Mouse (Mus musculus): Measurements from ENCODE around the gene Atf2.
A peak's percentile ranks its signal among the peaks of the same experiment; 100 is the strongest.
"Not testable (repeated sequence)": the region's sequence is repeated elsewhere in the genome, so short reads cannot be mapped to it uniquely, and the experiment has no call there.

Atf2 gene

DNA sequence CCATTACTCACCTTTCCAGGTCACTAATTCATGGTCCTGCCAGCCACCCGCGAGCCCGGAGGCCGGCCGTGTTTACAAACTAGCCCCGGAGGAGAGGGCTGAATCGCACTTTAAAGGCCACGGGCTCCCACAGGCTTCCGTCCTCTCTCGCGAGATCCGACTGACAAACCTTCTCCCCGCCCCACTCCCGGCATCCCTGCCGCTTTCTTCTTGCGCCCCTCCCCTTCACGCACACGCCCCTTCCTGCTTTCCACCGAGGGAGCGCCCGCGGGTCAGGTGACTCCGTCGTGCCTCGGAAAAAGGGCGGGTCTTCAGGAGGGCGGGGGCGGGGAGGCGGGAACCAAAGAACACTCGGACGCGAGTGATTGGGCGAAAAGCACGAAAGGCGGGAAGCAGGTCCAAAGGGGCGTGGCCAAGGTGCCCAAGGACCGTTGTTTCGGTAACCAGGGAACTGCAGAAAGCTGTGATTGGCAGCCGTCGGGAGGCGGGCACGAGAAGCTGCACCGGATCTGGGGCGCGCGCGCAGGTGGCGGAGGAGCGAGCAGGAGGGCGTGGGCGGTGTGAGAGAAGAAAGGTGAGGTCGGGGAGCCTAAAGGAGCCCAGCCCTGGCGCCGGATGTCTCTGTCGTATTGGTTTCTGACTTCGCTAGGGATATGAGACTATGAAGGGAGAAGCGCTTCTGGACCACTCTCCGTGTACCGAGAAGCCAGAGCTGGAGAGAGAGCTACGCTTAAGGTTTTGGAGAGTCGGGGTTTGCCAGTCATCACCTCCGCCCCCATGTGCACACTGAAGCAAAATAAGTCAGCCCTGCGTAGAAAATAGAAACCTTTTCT is at the start of gene Atf2:
Gene Atf2, minus strand, starts transcription at position 176 of the 833 bp plus-strand sequence.
- no peaks in the 10 kb centered on the region for H3K36me3 ChIP-seq (ENCODE audit: control insufficient read depth, insufficient read depth, low read length, poor library complexity, severe bottlenecking)
- peak; percentile 100 for DNase-seq (ENCODE audit: low read depth, low spot score)
- H3K27me3 ChIP-seq (ENCODE audit: control insufficient read depth, insufficient read depth, low read length, poor library complexity, severe bottlenecking) = no peaks in the 10 kb centered on the region

DNA sequence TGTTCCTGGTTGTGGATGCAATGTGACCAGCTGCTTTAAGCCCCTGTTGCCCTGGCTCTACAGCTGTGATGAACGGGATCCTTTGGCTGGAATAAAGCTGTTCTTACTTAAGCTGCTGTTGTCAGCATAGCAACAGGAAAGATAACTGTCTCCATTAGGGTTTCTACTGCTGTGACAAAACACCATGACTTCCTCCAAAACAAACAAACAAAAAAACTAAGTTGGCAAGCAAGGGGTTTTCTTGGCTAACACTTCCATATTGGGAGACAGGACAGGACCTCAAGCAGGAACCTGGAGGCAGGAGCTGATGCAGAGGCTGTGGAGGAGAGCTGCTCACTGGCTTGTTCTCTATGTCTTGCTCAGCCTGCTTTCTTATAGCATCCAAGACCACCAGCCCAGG is 48.8 kb upstream of the Atf2 start:
- no peaks in the 10 kb centered on the region for H3K27me3 ChIP-seq (ENCODE audit: control insufficient read depth, insufficient read depth, low read length, poor library complexity, severe bottlenecking)

DNA sequence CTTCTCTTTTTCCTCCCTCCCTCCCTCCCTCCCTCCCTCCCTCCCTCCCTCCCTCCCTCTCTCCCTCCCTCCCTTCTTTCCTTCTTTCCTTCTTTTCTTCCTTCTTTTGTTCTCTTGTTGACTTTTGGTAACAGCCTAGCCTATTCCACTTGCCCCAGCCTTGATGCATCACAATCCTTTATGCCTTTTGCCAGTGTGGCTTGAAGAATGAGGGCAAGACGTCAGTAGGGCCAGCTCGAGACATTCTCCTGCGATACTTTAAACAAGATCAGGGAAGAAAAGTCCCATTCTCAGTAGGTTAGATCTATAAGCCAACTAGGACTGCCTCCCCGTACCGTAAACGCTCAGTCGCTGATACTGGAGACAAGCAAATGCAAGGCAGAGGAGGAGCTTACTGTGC is 48.0 kb upstream of the Atf2 start:
- Histone ChIP-seq H3K36me3 (ENCODE audit: control insufficient read depth, insufficient read depth, low read length, poor library complexity, severe bottlenecking) (no peaks in the 10 kb centered on the region), H3K27me3 (ENCODE audit: control insufficient read depth, insufficient read depth, low read length, poor library complexity, severe bottlenecking) (no peaks in the 10 kb centered on the region)
- no peak for DNase-seq (ENCODE audit: low read depth, low spot score)

More for the DNA sequence above, 48.8 kb upstream of the Atf2 start:
- H3K36me3 ChIP-seq (ENCODE audit: control insufficient read depth, insufficient read depth, low read length, poor library complexity, severe bottlenecking) = no peaks in the 10 kb centered on the region
- DNase-seq (ENCODE audit: low read depth, low spot score) = no peak

DNA sequence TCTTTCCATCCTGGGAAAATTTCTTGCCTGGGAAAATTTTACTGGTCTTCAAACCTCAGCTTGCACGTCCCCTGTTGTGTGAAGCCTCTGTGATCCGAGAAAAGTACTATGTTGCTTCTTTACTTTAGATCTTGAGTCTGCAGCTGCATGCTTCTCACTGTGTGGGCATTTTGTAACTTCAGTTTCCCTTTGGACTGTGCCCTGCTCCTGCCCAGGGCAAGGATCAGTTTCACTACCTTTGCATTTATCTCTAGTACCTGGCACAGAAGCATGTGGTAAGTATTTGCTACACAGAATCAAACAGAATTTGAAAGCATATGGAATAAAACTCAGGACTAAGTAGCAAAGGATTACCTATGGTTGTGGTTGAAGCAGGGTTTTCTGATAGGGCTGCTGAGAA is 46.5 kb upstream of the Atf2 start:
- no peak for DNase-seq (ENCODE audit: low read depth, low spot score)
- H3K36me3 ChIP-seq (ENCODE audit: control insufficient read depth, insufficient read depth, low read length, poor library complexity, severe bottlenecking) = no peaks in the 10 kb centered on the region
- H3K27me3 ChIP-seq (ENCODE audit: control insufficient read depth, insufficient read depth, low read length, poor library complexity, severe bottlenecking) = no peaks in the 10 kb centered on the region

DNA sequence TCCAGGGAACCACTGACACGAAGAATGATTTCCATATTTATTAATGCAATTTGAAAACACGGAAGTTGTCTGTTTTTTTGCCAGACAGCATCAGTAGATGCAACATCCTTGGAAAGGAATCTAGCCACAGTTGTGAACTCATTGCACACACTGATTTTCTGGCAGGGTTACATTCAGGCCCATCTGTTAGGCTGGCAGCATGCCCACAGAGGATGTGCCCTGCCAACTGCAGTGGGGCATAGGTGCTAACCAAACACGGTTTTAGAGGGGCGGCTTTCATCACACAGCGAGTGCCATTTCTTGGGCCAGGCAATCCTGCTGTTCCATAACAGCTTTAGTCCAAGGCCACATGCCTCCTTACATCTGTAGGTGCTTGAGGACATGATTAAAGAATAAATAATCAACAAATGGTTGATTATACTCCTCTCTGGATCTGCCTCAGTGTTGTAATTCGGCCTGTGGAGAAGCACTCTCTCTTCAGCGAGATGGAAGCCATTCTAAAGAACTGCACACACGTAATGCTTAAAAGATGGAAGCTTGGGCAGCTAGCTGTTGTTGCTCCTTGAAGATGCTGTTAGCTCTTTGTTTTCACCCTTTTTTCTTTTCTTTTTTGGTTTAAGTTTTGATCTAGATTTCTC is 40.4 kb upstream of the Atf2 start:
- no peaks in the 10 kb centered on the region for H3K36me3 ChIP-seq (ENCODE audit: control insufficient read depth, insufficient read depth, low read length, poor library complexity, severe bottlenecking)
- no peak for DNase-seq (ENCODE audit: low read depth, low spot score)
- H3K27me3 ChIP-seq (ENCODE audit: control insufficient read depth, insufficient read depth, low read length, poor library complexity, severe bottlenecking) = no peaks in the 10 kb centered on the region

DNA sequence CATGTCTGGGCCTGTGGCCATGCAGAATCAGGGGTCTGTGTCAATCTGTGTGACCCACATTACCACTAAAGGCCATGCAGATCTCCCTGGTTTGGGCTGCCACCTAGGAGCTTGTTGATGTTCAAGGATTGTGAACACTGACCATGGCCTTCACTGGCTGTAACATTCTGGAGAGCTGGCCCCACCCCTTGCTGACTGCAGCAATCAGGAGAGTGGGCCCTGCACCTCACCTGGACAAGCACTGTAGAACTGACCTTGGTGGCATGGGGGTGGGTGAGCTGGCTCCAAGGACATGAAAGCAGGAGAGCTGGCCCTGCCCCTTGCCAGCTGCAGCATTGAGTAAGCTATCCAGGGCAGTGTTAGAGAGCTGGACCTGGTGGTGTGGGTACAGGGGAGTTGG is 35.3 kb upstream of the Atf2 start:
- no peaks in the 10 kb centered on the region for H3K36me3 ChIP-seq (ENCODE audit: control insufficient read depth, insufficient read depth, low read length, poor library complexity, severe bottlenecking)
- no peaks in the 10 kb centered on the region for H3K27me3 ChIP-seq (ENCODE audit: control insufficient read depth, insufficient read depth, low read length, poor library complexity, severe bottlenecking)
- DNase-seq (ENCODE audit: low read depth, low spot score) = no peak

DNA sequence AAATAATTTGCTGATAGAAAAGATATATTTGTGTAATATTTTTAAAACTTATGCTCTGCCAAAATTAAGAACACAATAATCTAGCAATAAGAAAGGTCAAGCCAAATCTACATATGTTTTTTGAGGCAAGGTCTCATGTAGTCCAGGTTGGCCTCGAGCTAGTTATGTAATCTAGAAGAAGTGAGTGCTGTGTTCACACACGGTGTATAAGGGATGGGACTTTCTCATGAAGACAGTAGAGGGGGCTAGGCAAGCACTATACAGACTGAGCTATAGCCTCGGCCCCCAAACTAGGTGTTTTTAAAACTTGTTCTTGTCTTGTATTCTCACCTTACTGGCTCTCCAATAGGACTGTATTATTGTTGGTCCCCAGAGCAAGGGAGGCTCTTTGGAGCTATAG is 33.1 kb upstream of the Atf2 start:
- Histone ChIP-seq H3K36me3 (ENCODE audit: control insufficient read depth, insufficient read depth, low read length, poor library complexity, severe bottlenecking) (no peaks in the 10 kb centered on the region), H3K27me3 (ENCODE audit: control insufficient read depth, insufficient read depth, low read length, poor library complexity, severe bottlenecking) (no peaks in the 10 kb centered on the region)
- no peak for DNase-seq (ENCODE audit: low read depth, low spot score)

DNA sequence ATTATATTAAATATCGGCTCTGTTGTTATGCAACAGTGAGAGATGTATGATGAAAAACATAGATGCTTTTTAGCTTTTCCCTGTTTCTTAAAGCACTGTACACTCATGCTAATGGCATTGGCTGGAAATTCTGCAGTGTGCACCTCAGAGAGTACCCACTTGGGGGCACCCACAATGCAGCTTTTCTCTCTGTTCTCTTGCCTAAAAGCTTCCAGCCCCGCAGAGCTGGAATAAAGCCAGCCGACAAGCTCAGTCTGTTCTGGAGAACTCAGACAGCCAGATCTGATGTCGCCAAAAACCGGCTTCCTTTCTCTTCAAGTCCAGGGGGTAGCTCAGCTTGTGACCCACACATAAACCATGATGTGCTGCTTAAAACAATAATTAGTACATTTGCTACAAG is 32.6 kb upstream of the Atf2 start:
- Histone ChIP-seq H3K36me3 (ENCODE audit: control insufficient read depth, insufficient read depth, low read length, poor library complexity, severe bottlenecking) (no peaks in the 10 kb centered on the region), H3K27me3 (ENCODE audit: control insufficient read depth, insufficient read depth, low read length, poor library complexity, severe bottlenecking) (no peaks in the 10 kb centered on the region)
- no peak for DNase-seq (ENCODE audit: low read depth, low spot score)

DNA sequence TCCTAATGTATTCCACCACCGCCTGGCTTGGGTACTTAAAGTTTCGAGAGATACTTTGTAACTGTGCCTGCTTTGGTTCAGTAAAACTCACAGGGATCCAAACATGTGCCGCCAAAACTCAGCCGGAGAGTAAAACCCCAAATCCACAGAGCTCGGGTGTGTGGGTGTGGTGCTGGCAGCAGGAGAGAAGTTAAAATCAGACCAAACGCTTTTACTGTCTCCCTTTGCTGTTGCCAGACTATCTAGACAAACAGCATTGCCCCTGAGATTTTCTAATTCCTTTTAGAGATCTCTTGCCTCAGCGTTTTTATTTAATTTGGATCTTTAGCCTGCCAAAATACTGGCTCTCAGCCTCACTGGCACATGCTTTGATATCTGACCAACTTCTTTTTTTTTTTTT is 27.2 kb upstream of the Atf2 start:
- no peak for DNase-seq (ENCODE audit: low read depth, low spot score)
- Histone ChIP-seq H3K36me3 (ENCODE audit: control insufficient read depth, insufficient read depth, low read length, poor library complexity, severe bottlenecking) (no peaks in the 10 kb centered on the region), H3K27me3 (ENCODE audit: control insufficient read depth, insufficient read depth, low read length, poor library complexity, severe bottlenecking) (no peaks in the 10 kb centered on the region)

DNA sequence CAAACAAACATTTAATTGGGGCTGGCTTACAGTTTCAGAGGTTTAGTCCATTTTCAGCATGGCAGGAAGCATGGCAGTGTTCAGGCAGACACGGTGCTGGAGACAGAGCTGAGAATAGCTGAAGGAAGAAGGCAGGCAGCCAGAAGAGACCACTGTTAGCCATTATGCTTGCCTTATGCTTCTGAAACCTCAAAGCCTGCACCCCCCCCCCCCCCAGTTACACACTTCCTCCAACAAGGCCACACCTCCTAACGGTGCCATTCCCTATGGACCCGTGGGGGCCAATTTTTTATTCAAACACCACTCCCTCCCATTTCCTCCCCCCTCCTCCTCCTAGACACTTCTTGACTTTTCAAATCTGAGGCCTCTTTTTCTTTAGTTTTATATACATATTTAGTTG is 19.8 kb upstream of the Atf2 start:
- H3K27me3 ChIP-seq (ENCODE audit: control insufficient read depth, insufficient read depth, low read length, poor library complexity, severe bottlenecking) = no peaks in the 10 kb centered on the region
- peak; percentile 71 for DNase-seq (ENCODE audit: low read depth, low spot score)
- H3K36me3 ChIP-seq (ENCODE audit: control insufficient read depth, insufficient read depth, low read length, poor library complexity, severe bottlenecking) = no peaks in the 10 kb centered on the region; the same call in none of the 2 replicates

DNA sequence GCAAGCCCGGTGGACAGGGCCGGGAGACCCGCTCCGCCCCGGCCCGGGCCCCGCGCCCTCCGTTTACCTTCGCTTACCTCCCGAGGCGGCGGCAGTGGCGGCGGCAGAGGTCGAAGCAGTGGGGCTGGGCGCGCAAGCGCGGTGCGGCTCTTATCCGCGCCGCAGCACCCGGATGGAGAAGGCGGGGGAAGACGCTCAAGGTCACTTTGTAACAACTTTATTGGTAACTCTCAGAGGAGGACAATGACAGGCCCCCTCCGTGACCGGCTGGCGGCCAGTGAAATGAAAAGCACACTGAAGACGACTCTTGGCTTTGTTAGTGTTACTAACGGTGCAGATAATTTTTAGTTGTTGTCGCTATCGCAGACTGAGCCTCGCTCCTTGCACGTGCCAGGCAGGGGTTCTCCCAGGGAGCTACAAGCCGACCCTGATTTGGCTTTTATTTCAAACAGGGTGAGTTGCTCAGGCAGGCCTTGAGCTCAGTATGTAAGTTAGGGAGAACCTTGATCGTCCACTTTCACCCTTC is 18.8 kb upstream of the Atf2 start, which contains the start of gene Atp5g3:
Gene Atp5g3, minus strand, starts transcription at position 152 of the 526 bp plus-strand sequence.
- Histone ChIP-seq H3K36me3 (ENCODE audit: control insufficient read depth, insufficient read depth, low read length, poor library complexity, severe bottlenecking) (no peaks in the 10 kb centered on the region; the same call in none of the 2 replicates), H3K27me3 (ENCODE audit: control insufficient read depth, insufficient read depth, low read length, poor library complexity, severe bottlenecking) (no peaks in the 10 kb centered on the region)
- DNase-seq (ENCODE audit: low read depth, low spot score) = peak; percentile 94

DNA sequence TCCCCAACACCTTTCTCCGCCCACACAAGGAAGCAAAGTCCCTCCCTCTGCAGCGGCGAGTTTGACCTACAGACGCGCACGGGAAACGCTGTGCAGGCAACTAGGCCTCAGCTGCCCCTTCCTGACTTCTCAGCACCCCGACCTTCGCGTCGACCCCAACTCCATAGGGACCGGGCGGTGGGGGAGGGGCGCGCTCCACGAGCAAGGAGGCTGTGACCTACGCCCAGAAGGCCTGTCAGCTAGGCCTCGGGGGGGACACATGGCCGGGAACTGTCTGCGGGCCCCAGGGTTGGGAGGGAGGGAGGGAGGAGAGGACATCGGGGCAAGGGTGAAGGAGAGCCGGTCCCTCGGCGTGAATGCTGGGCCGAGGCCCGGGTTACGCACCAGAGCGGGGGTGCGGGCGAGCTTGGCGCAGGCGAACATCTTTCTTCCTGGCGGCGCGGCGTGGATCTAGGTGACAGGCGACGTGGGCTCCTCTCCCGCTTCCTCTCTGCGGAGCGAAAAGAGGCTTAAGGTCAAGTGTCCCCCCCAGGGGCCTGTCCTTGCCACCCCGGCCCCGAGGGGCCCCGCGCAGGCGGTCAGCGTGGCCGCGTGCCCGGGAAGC is 18.2 kb upstream of the Atf2 start:
- no peaks in the 10 kb centered on the region for H3K27me3 ChIP-seq (ENCODE audit: control insufficient read depth, insufficient read depth, low read length, poor library complexity, severe bottlenecking)
- DNase-seq (ENCODE audit: low read depth, low spot score) = peak; percentile 53

DNA sequence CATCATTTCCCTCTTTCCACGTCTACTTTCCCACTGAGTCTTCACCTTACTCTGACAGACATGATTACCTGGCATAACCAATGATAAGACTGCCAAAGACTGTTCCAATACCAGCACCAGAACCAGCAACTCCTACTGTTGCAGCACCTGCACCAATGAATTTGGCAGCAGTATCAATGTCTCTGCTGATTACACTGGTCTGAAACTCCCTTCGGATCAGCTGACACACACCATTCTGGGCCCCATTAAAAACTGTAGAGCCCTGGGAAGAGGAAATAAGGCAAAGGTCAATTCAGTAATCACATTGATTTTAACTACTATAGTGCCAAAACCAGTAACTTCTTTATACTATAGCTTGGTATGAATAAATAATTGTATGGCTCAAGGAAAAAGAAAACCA is 16.7 kb upstream of the Atf2 start:
- Histone ChIP-seq H3K36me3 (ENCODE audit: control insufficient read depth, insufficient read depth, low read length, poor library complexity, severe bottlenecking) (no peaks in the 10 kb centered on the region; the same call in none of the 2 replicates), H3K27me3 (ENCODE audit: control insufficient read depth, insufficient read depth, low read length, poor library complexity, severe bottlenecking) (no peaks in the 10 kb centered on the region)
- no peak for DNase-seq (ENCODE audit: low read depth, low spot score)

More for the DNA sequence above, 18.2 kb upstream of the Atf2 start:
- no peaks in the 10 kb centered on the region; the same call in none of the 2 replicates for H3K36me3 ChIP-seq (ENCODE audit: control insufficient read depth, insufficient read depth, low read length, poor library complexity, severe bottlenecking)

DNA sequence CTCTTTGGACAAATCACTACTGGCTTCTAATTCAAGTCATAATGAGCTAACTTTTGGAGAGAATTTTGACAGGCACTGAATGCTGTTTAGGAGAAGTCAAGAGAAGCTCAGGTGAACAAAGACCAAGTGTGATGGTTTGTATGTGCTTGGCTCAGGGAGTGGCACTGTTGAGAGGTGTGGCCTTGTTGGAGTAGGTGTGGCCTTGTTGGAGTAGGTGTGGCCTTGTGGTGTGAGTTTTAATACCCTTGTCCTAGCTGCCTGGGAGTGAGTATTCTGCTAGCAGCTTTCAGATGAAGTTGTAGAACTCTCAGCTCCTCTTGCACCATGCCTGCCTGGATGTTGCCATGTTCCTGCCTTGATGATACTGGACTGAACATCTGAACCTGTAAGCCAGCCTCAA is 12.2 kb upstream of the Atf2 start:
- not testable (repeated sequence) for DNase-seq (ENCODE audit: low read depth, low spot score); H3K27me3 ChIP-seq (ENCODE audit: control insufficient read depth, insufficient read depth, low read length, poor library complexity, severe bottlenecking); H3K36me3 ChIP-seq (ENCODE audit: control insufficient read depth, insufficient read depth, low read length, poor library complexity, severe bottlenecking)

DNA sequence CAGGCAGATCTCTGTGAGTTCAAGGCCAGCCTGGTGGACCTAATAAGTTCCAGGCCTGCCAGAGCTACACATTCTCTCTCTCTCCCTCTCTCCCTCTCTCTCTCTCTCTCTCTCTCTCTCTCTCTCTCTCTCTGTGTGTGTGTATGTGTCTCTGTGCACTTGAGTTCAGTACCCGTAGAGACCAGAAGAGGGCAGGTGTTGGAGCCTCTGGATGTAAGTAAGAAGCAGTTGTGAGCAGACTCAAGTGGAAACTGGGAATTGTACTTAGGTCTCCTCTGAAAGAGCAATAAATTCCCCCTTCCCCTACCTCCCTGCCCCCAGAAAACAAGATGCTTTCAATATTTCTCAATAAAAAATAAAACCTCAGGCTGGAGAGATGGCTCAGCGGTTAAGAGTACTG is 11.1 kb upstream of the Atf2 start:
- H3K36me3 ChIP-seq (ENCODE audit: control insufficient read depth, insufficient read depth, low read length, poor library complexity, severe bottlenecking) = peaks cover 2% of the 10 kb centered on the region
- DNase-seq (ENCODE audit: low read depth, low spot score) = no peak
- no peaks in the 10 kb centered on the region for H3K27me3 ChIP-seq (ENCODE audit: control insufficient read depth, insufficient read depth, low read length, poor library complexity, severe bottlenecking)

All from splenic B cell, adult 2 months (primary cell).